Mouse (Mus musculus): Measurements from ENCODE around the gene Gm11084. TPM values are rescaled to one million over a fixed set of nuclear protein-coding genes. Genes with fewer than 3 reads are reported as not detected.

Gm11084 gene
- polyA plus RNA-seq, 1 experiment from 2014 or later, result not detected

GRCm38 (mm10) chr2:72979659-72980071, 6.9 kb downstream of the Gm11084 start:
- H3K4me1 ChIP-seq (replicated peaks; ENCODE audit: insufficient read depth, low read length), result 0 out of 2 replicates have a peak, but pooled peaks cover 3% of the 10 kb centered on the region
- H3K27ac ChIP-seq, result peak overlapping the region; percentile 100
- H3K9ac ChIP-seq (ENCODE audit: low read depth, low read length), result peak overlapping the region; percentile 99
- no peaks in the 10 kb centered on the region for H3K27me3 ChIP-seq (ENCODE audit: insufficient read depth, low read length)
- peak overlapping the region; percentile 97 for H3K4me3 ChIP-seq (replicated peaks; ENCODE audit: low read depth, low read length)
- 3% methylated on average over 18 of the region's 54 CpGs for WGBS
- no peaks in the 10 kb centered on the region for H3K9me3 ChIP-seq (replicated peaks; ENCODE audit: low read length)
- TF ChIP-seq CTCF (IDR thresholded peaks at IDR 0.05; ENCODE audit: low read depth), result no peak
- H3K36me3 ChIP-seq (ENCODE audit: insufficient read depth, low read length), result no peaks in the 10 kb centered on the region
- H3K4me2 ChIP-seq (ENCODE audit: low read length), result peak overlapping the region; percentile 58
- peak; percentile 69 for ATAC-seq (replicated peaks; ENCODE audit: low FRiP score, low read depth)
- peak; percentile 97 for DNase-seq (ENCODE audit: low spot score)

DNA sequence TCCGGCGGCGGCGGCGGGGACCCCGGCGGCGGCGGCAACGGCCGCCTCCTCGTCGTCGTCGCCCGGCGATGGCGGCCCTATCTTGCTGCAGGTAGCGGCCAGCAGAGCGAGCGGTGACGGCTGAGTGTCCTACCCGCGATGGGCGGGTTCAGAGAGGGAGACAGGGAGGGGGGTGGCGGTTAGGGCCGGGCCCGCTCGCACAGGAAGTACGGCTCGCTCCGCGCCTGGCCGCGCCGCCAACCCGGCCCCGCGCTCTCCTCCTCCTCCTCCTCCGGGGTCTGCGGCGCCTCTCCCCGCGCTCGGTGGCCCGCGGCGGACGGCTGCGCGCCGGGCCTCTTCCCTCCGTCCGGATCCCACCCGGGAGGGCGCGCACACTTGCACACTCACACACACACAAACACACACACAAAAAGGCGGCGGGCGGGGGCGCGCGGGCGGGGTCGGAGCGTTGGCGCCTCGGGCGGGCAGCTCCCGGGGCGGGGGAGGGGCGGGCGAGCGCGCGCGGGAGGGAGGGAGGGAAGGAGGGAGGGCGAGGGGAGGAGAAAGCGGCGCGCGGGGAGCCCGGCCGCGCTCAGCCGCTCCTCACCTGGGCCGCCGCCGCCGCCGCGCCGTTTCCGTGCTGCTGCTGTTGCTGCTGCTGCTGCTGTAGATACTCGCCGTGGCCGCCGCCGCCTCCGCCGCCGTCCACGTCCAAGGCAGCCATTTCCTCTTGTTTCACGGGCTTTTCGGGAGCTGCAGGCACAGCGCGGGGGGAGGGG, 7.4 kb downstream of the Gm11084 start:
- peak; percentile 83 for ATAC-seq (replicated peaks; ENCODE audit: low FRiP score, low read depth)

DNA sequence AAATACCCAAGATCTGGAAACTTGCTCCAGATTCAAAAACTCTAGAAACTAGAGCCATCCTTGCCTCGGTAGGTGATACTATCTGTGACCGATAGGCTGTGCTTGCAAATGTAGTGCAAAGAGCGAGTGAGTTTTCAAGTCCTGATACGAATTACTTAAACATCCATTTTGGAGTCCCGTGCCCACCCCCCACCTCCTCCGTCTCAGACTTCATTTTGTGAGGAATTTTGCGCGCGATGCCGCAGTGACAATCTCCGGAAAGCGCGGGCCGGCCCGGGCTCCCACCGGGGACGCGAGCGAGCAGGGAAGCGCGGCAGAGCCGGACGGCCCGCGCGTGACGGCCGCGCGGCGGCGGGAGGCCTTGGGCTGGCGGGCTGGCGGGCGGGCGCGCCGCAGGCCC, 8.0 kb downstream of the Gm11084 start:
- peak overlapping the region; percentile 97 for H3K4me3 ChIP-seq (replicated peaks; ENCODE audit: low read depth, low read length)
- peak overlapping the region; percentile 58 for H3K4me2 ChIP-seq (ENCODE audit: low read length)
- DNase-seq (ENCODE audit: low spot score) (peak; percentile 94), ATAC-seq (replicated peaks; ENCODE audit: low FRiP score, low read depth) (peak; percentile 19)
- under 1% methylated on average over 38 of the region's 38 CpGs for WGBS
- H3K9ac ChIP-seq (ENCODE audit: low read depth, low read length), result peak overlapping the region; percentile 99
- TF ChIP-seq CTCF (IDR thresholded peaks at IDR 0.05; ENCODE audit: low read depth), result peak; percentile 54
- peak overlapping the region; percentile 100 for H3K27ac ChIP-seq
- H3K36me3 ChIP-seq (ENCODE audit: insufficient read depth, low read length), result no peaks in the 10 kb centered on the region; the same call in 1 of the 2 replicates
- H3K9me3 ChIP-seq (replicated peaks; ENCODE audit: low read length), result no peaks in the 10 kb centered on the region
- H3K4me1 ChIP-seq (replicated peaks; ENCODE audit: insufficient read depth, low read length), result 0 out of 2 replicates have a peak, but pooled peaks cover 3% of the 10 kb centered on the region
- H3K27me3 ChIP-seq (ENCODE audit: insufficient read depth, low read length), result no peaks in the 10 kb centered on the region

More for the DNA sequence above, 7.4 kb downstream of the Gm11084 start:
- Histone ChIP-seq H3K4me3 (replicated peaks; ENCODE audit: low read depth, low read length) (peak overlapping the region; percentile 97), H3K9me3 (replicated peaks; ENCODE audit: low read length) (no peaks in the 10 kb centered on the region), H3K27me3 (ENCODE audit: insufficient read depth, low read length) (no peaks in the 10 kb centered on the region), H3K9ac (ENCODE audit: low read depth, low read length) (peak overlapping the region; percentile 99), H3K27ac (peak overlapping the region; percentile 100), H3K36me3 (ENCODE audit: insufficient read depth, low read length) (no peaks in the 10 kb centered on the region), H3K4me2 (ENCODE audit: low read length) (peak overlapping the region; percentile 58), H3K4me1 (replicated peaks; ENCODE audit: insufficient read depth, low read length) (0 out of 2 replicates have a peak, but pooled peaks cover 3% of the 10 kb centered on the region)
- WGBS, result 3% methylated on average over 64 of the region's 107 CpGs
- TF ChIP-seq CTCF (IDR thresholded peaks at IDR 0.05; ENCODE audit: low read depth), result no peak
- peak; percentile 92 for DNase-seq (ENCODE audit: low spot score)

- Histone ChIP-seq H3K36me3 (ENCODE audit: insufficient read depth, low read length) (no peaks in the 10 kb centered on the region; the same call in 1 of the 2 replicates), H3K27me3 (ENCODE audit: insufficient read depth, low read length) (no peaks in the 10 kb centered on the region), H3K9me3 (replicated peaks; ENCODE audit: low read length) (no peaks in the 10 kb centered on the region), H3K27ac (no peak overlapping the region), H3K4me1 (replicated peaks; ENCODE audit: insufficient read depth, low read length) (0 out of 2 replicates have a peak, but pooled peaks cover 3% of the 10 kb centered on the region), H3K4me2 (ENCODE audit: low read length) (peak overlapping the region; percentile 43), H3K4me3 (replicated peaks; ENCODE audit: low read depth, low read length) (peak overlapping the region; percentile 9; the same call in 1 of the 2 replicates), H3K9ac (ENCODE audit: low read depth, low read length) (no peak overlapping the region)
- no peak for ATAC-seq (replicated peaks; ENCODE audit: low FRiP score, low read depth)
- peak; percentile 26 for DNase-seq (ENCODE audit: low spot score)
- TF ChIP-seq CTCF (IDR thresholded peaks at IDR 0.05; ENCODE audit: low read depth), result no peak
- 60% methylated on average over 1 of the region's 1 CpGs for WGBS
Measured at GRCm38 (mm10) chr2:72977272-72977671, 9.2 kb downstream of the Gm11084 start.

DNA sequence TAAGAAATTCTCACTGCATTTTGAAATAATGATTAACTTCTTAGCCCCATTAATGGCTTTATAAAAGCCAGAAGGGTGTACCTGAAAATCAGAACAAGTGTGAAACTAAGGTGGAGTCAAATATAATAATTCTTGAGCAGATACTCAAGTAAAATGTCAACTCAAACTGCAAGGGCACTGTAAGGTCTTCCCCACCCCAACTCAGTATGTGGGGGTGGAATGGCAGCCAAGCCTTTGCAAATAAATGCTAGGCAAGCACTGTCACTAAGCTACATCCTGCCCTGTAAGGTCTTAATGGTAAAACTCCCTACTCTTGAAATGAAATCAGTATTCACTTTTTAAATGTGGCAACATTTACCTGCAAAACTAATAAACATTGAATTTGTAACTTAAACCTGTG, 10.5 kb downstream of the Gm11084 start:
- no peak for ATAC-seq (replicated peaks; ENCODE audit: low FRiP score, low read depth)
- Histone ChIP-seq H3K27me3 (ENCODE audit: insufficient read depth, low read length) (no peaks in the 10 kb centered on the region), H3K36me3 (ENCODE audit: insufficient read depth, low read length) (peaks cover 4% of the 10 kb centered on the region; the same call in 1 of the 2 replicates), H3K9me3 (replicated peaks; ENCODE audit: low read length) (no peaks in the 10 kb centered on the region), H3K27ac (no peak overlapping the region), H3K9ac (ENCODE audit: low read depth, low read length) (no peak overlapping the region), H3K4me2 (ENCODE audit: low read length) (no peak overlapping the region), H3K4me1 (replicated peaks; ENCODE audit: insufficient read depth, low read length) (0 out of 2 replicates have a peak, but pooled peaks cover 3% of the 10 kb centered on the region), H3K4me3 (replicated peaks; ENCODE audit: low read depth, low read length) (no peak overlapping the region)
- no peak for TF ChIP-seq CTCF (IDR thresholded peaks at IDR 0.05; ENCODE audit: low read depth)
- DNase-seq (ENCODE audit: low spot score), result no peak

DNA sequence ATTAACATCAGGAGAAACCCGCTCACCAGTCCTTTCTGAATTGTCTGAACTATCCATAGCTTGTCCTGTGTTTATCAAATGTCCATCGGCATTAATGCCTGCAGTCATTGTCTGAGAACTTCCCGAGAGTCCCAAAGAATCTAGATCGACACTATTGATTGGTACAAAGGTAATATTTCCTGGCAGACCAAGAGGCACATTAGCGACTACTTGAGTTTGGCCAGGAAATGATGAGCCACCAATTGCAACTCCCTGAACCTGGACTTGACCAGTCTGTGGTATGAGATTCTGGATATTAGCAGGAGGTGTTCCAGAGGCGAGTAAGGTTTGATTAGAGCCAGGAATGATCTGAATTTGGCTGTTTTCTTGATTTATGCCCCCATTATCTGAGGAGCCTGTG, 15.7 kb downstream of the Gm11084 start:
- 89% methylated on average over 6 of the region's 6 CpGs for WGBS
- Histone ChIP-seq H3K4me1 (replicated peaks; ENCODE audit: insufficient read depth, low read length) (no peaks in the 10 kb centered on the region), H3K9me3 (replicated peaks; ENCODE audit: low read length) (no peaks in the 10 kb centered on the region), H3K9ac (ENCODE audit: low read depth, low read length) (no peak overlapping the region), H3K27ac (no peak overlapping the region), H3K36me3 (ENCODE audit: insufficient read depth, low read length) (peaks cover 15% of the 10 kb centered on the region), H3K4me3 (replicated peaks; ENCODE audit: low read depth, low read length) (no peak overlapping the region), H3K27me3 (ENCODE audit: insufficient read depth, low read length) (no peaks in the 10 kb centered on the region), H3K4me2 (ENCODE audit: low read length) (no peak overlapping the region)
- no peak for ATAC-seq (replicated peaks; ENCODE audit: low FRiP score, low read depth)
- no peak for TF ChIP-seq CTCF (IDR thresholded peaks at IDR 0.05; ENCODE audit: low read depth)
- no peak for DNase-seq (ENCODE audit: low spot score)

All from kidney, postnatal 0 days (tissue).